Mouse (Mus musculus) heart, adult 2 months (tissue): ENCODE results near the gene Gtf2h4.

Experiments used
- CTCF ChIP-seq: fragments of 200-600 bp; IDR thresholded peaks from 2 replicates; pipeline ENCODE4 v1.8.1; 2022; ENCODE audit warnings: antibody characterized with exemption, mild to moderate bottlenecking, moderate library complexity
- EP300 ChIP-seq: fragments of 200-500 bp; IDR thresholded peaks from 2 replicates; pipeline ENCODE4 v1.6.1; 2011; ENCODE audit warnings: low read depth, low read length, control low read depth; ENCODE audit not compliant: insufficient read depth
- POLR2A ChIP-seq: fragments of 200-500 bp; IDR thresholded peaks from 2 replicates; pipeline ENCODE4 v1.6.1; 2011; ENCODE audit warnings: mild to moderate bottlenecking, low read depth, low read length, control low read depth; ENCODE audit not compliant: insufficient read depth

GRCm38 (mm10) chr17:35699919-35700318 is 26.4 kb upstream of the Gtf2h4 start:
- TF ChIP-seq CTCF: no peak
- TF ChIP-seq POLR2A: peak; percentile 68
- TF ChIP-seq EP300: 0 out of 2 replicates have a peak, but pooled peaks have one; percentile 45
